Mouse (Mus musculus) stomach, embryonic 14.5 days (tissue): ENCODE data around the gene Gm20458. TPM values are rescaled to one million over a fixed set of nuclear protein-coding genes. Genes with fewer than 3 reads are reported as not detected.

Source experiments
- ATAC-seq: fragments of 200-750 bp; cut with Nextera tagmentation; 2 replicates; pipeline ENCODE4 v1.8.0; 2017; ENCODE audit warnings: low read depth, moderate TSS enrichment; ENCODE audit not compliant: insufficient number of reproducible peaks, insufficient read depth, low FRiP score
- H3K27ac ChIP-seq: fragments of 300-500 bp; sonication (generic); 2 replicates; pipeline ENCODE4 v1.5.1; 2014; ENCODE audit warnings: mild to moderate bottlenecking, low read length, moderate library complexity, mixed read lengths
- H3K27me3 ChIP-seq: fragments of 300-500 bp; sonication (generic); 2 replicates; pipeline ENCODE4 v1.6.1; 2014; ENCODE audit warnings: low read length, control low read depth, mixed read lengths; ENCODE audit not compliant: control insufficient read depth, insufficient read depth
- H3K36me3 ChIP-seq: fragments of 300-500 bp; sonication (generic); 2 replicates; pipeline ENCODE4 v1.6.1; 2014; ENCODE audit warnings: mild to moderate bottlenecking, control low read depth, low read length, moderate library complexity, mixed read lengths; ENCODE audit not compliant: control insufficient read depth, insufficient read depth
- H3K4me1 ChIP-seq: fragments of 300-500 bp; sonication (generic); 2 replicates; pipeline ENCODE4 v1.6.1; 2014; ENCODE audit warnings: low read length, control low read depth, mixed read lengths; ENCODE audit not compliant: control insufficient read depth, insufficient read depth
- H3K4me2 ChIP-seq: fragments of 300-500 bp; sonication (generic); replicated peaks from 2 replicates; pipeline ENCODE4 v1.6.1; 2014; ENCODE audit warnings: low read depth, low read length, control low read depth
- H3K4me3 ChIP-seq: fragments of 300-500 bp; sonication (generic); 2 replicates; pipeline ENCODE4 v1.5.1; 2014; ENCODE audit warnings: low read depth, low read length, control low read depth
- H3K9ac ChIP-seq: fragments of 300-500 bp; sonication (generic); replicated peaks from 2 replicates; pipeline ENCODE4 v1.6.1; 2014; ENCODE audit warnings: low read depth, mild to moderate bottlenecking, control low read depth, low read length, moderate library complexity, mixed read lengths
- H3K9me3 ChIP-seq: fragments of 300-500 bp; sonication (generic); 2 replicates; pipeline ENCODE4 v1.6.1; 2016; ENCODE audit warnings: low read depth, low read length, control low read depth; ENCODE audit not compliant: control insufficient read depth
- WGBS: fragments of 180-500 bp; shearing (Covaris S2); extraction: QIAGEN DNeasy Blood & Tissue Kit; methylation state at CpG from one replicate; pipeline ENCODE4 v1.1.7; 2014; 5-methylcytosine and 5-hydroxymethylcytosine counted together
- polyA plus RNA-seq: library from polyadenylated mRNA; unstranded; fragments of >200 nt; fragmentation: Nextera tagmentation; extraction: Ambion mirVana; gene quantifications from 2 replicates; pipeline ENCODE4 v1.2.1, GENCODE M21; 2014

The Gm20458 gene
- polyA plus RNA-seq, 1 experiment from 2014 or later, result 7.0 TPM

DNA sequence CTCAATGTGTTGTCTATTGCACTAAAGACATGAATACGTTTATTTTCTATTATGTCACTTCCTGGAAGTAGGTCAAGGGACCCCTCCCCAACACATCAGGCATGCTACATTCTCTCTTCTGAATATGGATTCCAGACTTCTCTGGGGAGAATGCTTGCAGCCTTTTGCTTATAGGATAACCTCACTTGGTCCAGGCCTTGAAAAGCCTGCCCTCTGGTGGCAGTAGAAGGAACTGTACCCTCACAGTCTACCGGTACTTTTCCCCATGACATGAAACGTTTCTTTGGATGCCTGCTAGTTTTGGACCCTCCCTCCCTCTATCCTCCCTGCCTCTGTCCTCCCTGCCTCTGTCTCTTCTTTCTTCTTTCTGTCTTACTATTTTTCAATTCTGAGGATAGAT, 70.4 kb downstream of the Gm20458 start:
- Histone ChIP-seq H3K27ac (no peak overlapping the region), H3K9me3 (no peaks in the 10 kb centered on the region), H3K9ac (no peak overlapping the region), H3K36me3 (no peaks in the 10 kb centered on the region), H3K4me2 (no peak overlapping the region), H3K4me3 (no peak overlapping the region), H3K4me1 (no peaks in the 10 kb centered on the region), H3K27me3 (no peaks in the 10 kb centered on the region)
- WGBS, result 2% methylated on average over 3 of the region's 3 CpGs
- ATAC-seq, result no peak

- no peak for ATAC-seq
- H3K36me3 ChIP-seq, result no peaks in the 10 kb centered on the region
- 70% methylated on average over 10 of the region's 10 CpGs for WGBS
- H3K4me1 ChIP-seq, result no peaks in the 10 kb centered on the region
- H3K4me3 ChIP-seq, result no peak overlapping the region
- no peaks in the 10 kb centered on the region for H3K9me3 ChIP-seq
- H3K27me3 ChIP-seq, result no peaks in the 10 kb centered on the region
- H3K4me2 ChIP-seq, result no peak overlapping the region
- no peak overlapping the region for H3K27ac ChIP-seq
- H3K9ac ChIP-seq, result no peak overlapping the region
These were observed 73.5 kb downstream of the Gm20458 start for GRCm38 (mm10) chr2:164534315-164534714.

- 63% methylated on average over 4 of the region's 4 CpGs for WGBS
- Histone ChIP-seq H3K4me3 (no peak overlapping the region), H3K4me1 (0 out of 2 replicates have a peak, but pooled peaks cover 7% of the 10 kb centered on the region), H3K36me3 (no peaks in the 10 kb centered on the region), H3K4me2 (no peak overlapping the region), H3K27me3 (no peaks in the 10 kb centered on the region), H3K27ac (no peak overlapping the region), H3K9ac (no peak overlapping the region), H3K9me3 (no peaks in the 10 kb centered on the region)
- ATAC-seq, result no peak
These were observed 76.2 kb downstream of the Gm20458 start for GRCm38 (mm10) chr2:164537003-164537402.

Other genes starting within 250 kb of the Gm20458 start
- gene Wfdc15b, start 239.3 kb upstream of the Gm20458 start, polyA plus RNA-seq, result 13.2 and 23.6 TPM in 2 replicates
- not detected in 2 replicates for gene Svs2, start 222.5 kb upstream of the Gm20458 start, polyA plus RNA-seq
- not detected in 2 replicates for gene Svs3b, start 204.3 kb upstream of the Gm20458 start, polyA plus RNA-seq
- not detected in 2 replicates for gene Svs4, start 182.5 kb upstream of the Gm20458 start, polyA plus RNA-seq
- gene Svs3a, start 171.7 kb upstream of the Gm20458 start, polyA plus RNA-seq, result not detected in 2 replicates
- not detected in 2 replicates for gene Svs6, start 144.2 kb upstream of the Gm20458 start, polyA plus RNA-seq
- not detected in 2 replicates for gene Svs5, start 128.2 kb upstream of the Gm20458 start, polyA plus RNA-seq
- gene Slpi, start 71.9 kb upstream of the Gm20458 start, polyA plus RNA-seq, result 0.58 and 1.8 TPM in 2 replicates
- gene Rbpjl, start 57.8 kb upstream of the Gm20458 start, polyA plus RNA-seq, result 0.14 and 6.6 TPM in 2 replicates
- gene Matn4, start 55.8 kb upstream of the Gm20458 start, polyA plus RNA-seq, result 1.1 and 2.0 TPM in 2 replicates
- gene Sdc4, start 17.1 kb upstream of the Gm20458 start, polyA plus RNA-seq, result 104 and 120 TPM in 2 replicates
- gene Sys1, start 4.0 kb upstream of the Gm20458 start, polyA plus RNA-seq, result 65.0 and 67.6 TPM in 2 replicates
- gene Trp53tg5, start 12.8 kb downstream of the Gm20458 start, polyA plus RNA-seq, result not detected in 2 replicates
- 8.8 and 17.9 TPM in 2 replicates for gene Dbndd2, start 25.1 kb downstream of the Gm20458 start, polyA plus RNA-seq
- 83.0 and 86.0 TPM in 2 replicates for gene Pigt, start 36.6 kb downstream of the Gm20458 start, polyA plus RNA-seq
- 241 and 274 TPM in 2 replicates for gene Wfdc2, start 101.4 kb downstream of the Gm20458 start, polyA plus RNA-seq
- gene Spint3, start 112.5 kb downstream of the Gm20458 start, polyA plus RNA-seq, result not detected in 2 replicates
- 2.1 and 2.3 TPM in 2 replicates for gene Wfdc6a, start 124.5 kb downstream of the Gm20458 start, polyA plus RNA-seq
- not detected in 2 replicates for gene Eppin, start 132.6 kb downstream of the Gm20458 start, polyA plus RNA-seq
- gene Wfdc6b, start 152.6 kb downstream of the Gm20458 start, polyA plus RNA-seq, result not detected in 2 replicates
- gene Wfdc8, start 152.7 kb downstream of the Gm20458 start, polyA plus RNA-seq, result not detected in 2 replicates
- gene Wfdc16, start 177.8 kb downstream of the Gm20458 start, polyA plus RNA-seq, result not detected in 2 replicates
- 0.64 and 1.3 TPM in 2 replicates for gene Wfdc10, start 195.1 kb downstream of the Gm20458 start, polyA plus RNA-seq
- not detected in 2 replicates for gene Wfdc9, start 195.6 kb downstream of the Gm20458 start, polyA plus RNA-seq
- gene Wfdc11, start 213.1 kb downstream of the Gm20458 start, polyA plus RNA-seq, result not detected in 2 replicates
- 2.4 and 2.5 TPM in 2 replicates for gene Wfdc13, start 224.1 kb downstream of the Gm20458 start, polyA plus RNA-seq
- gene Spint4, start 237.5 kb downstream of the Gm20458 start, polyA plus RNA-seq, result not detected in 2 replicates